Mouse (Mus musculus): Measurements from ENCODE around the gene Ces1b.

Gene Ces1b

DNA sequence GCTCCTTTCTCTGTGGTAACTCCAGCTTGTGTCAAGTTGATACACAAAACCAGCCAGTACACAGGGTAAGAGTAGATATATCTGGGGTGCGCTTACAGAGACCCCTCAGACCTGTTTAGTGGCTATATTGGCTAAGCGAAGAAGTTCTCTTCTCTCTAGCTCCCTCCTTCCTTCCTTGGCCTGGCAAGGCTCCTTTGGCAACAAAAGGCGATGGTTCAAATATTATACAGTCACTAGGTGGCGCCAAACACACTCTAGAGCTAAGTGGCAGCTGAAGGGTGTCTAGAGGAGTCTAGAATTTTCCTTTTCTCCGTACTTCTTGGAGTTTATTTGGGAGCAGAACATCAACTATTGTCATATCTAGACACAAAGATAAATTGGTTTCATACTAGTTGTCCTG is 69.5 kb downstream of the Ces1b start:
- DNase-seq (ENCODE audit: low spot score in 2 of 2) = no peak
